Mouse (Mus musculus): Measurements from ENCODE around the gene Gm17359. TPM values are rescaled to one million over a fixed set of nuclear protein-coding genes. Genes with fewer than 3 reads are reported as not detected.

Gene Gm17359
- polyA plus RNA-seq, 1 experiment = not detected

GRCm38 (mm10) chr3:79381398-79381797, 44.9 kb downstream of the Gm17359 start:
- no peaks in the 10 kb centered on the region for H3K27me3 ChIP-seq (ENCODE audit: control insufficient read depth, insufficient read depth, low read length)
- no peaks in the 10 kb centered on the region for H3K36me3 ChIP-seq (ENCODE audit: control insufficient read depth, insufficient read depth, low read length)
- WGBS = 21% methylated on average over 4 of the region's 4 CpGs
- H3K4me1 ChIP-seq (ENCODE audit: control insufficient read depth, insufficient read depth, insufficient read length) = no peaks in the 10 kb centered on the region
- DNase-seq (ENCODE audit: low read depth in 1 of 2, low spot score in 2 of 2) = no peak
- H3K27ac ChIP-seq (ENCODE audit: insufficient read depth, low read length) = no peak overlapping the region
- TF ChIP-seq POLR2A (IDR thresholded peaks at IDR 0.05; ENCODE audit: low read depth, low read length) = no peak
- TF ChIP-seq CTCF (IDR thresholded peaks at IDR 0.05; ENCODE audit: extremely low read depth, insufficient read depth, insufficient read length, insufficient replicate concordance) = no peak
- H3K4me3 ChIP-seq (ENCODE audit: extremely low read depth, insufficient read depth, insufficient read length) = no peak overlapping the region

- H3K36me3 ChIP-seq (ENCODE audit: control insufficient read depth, insufficient read depth, low read length) = no peaks in the 10 kb centered on the region
- no peaks in the 10 kb centered on the region for H3K4me1 ChIP-seq (ENCODE audit: control insufficient read depth, insufficient read depth, insufficient read length)
- no peak overlapping the region for H3K27ac ChIP-seq (ENCODE audit: insufficient read depth, low read length)
- TF ChIP-seq POLR2A (IDR thresholded peaks at IDR 0.05; ENCODE audit: low read depth, low read length) (no peak), CTCF (IDR thresholded peaks at IDR 0.05; ENCODE audit: extremely low read depth, insufficient read depth, insufficient read length, insufficient replicate concordance) (no peak)
- WGBS = 85% methylated on average over 8 of the region's 8 CpGs
- no peak overlapping the region for H3K4me3 ChIP-seq (ENCODE audit: extremely low read depth, insufficient read depth, insufficient read length)
- DNase-seq (ENCODE audit: low read depth in 1 of 2, low spot score in 2 of 2) = no peak
- H3K27me3 ChIP-seq (ENCODE audit: control insufficient read depth, insufficient read depth, low read length) = no peaks in the 10 kb centered on the region
Measured at GRCm38 (mm10) chr3:79385434-79386029, 49.1 kb downstream of the Gm17359 start.

- TF ChIP-seq POLR2A (IDR thresholded peaks at IDR 0.05; ENCODE audit: low read depth, low read length) = no peak
- no peak for TF ChIP-seq CTCF (IDR thresholded peaks at IDR 0.05; ENCODE audit: extremely low read depth, insufficient read depth, insufficient read length, insufficient replicate concordance)
- H3K4me3 ChIP-seq (ENCODE audit: extremely low read depth, insufficient read depth, insufficient read length) = no peak overlapping the region
- no peak for DNase-seq (ENCODE audit: low read depth in 1 of 2, low spot score in 2 of 2)
- no peaks in the 10 kb centered on the region for H3K4me1 ChIP-seq (ENCODE audit: control insufficient read depth, insufficient read depth, insufficient read length)
- no peaks in the 10 kb centered on the region for H3K27me3 ChIP-seq (ENCODE audit: control insufficient read depth, insufficient read depth, low read length)
- no peaks in the 10 kb centered on the region for H3K36me3 ChIP-seq (ENCODE audit: control insufficient read depth, insufficient read depth, low read length)
- WGBS = 76% methylated on average over 4 of the region's 4 CpGs
- no peak overlapping the region for H3K27ac ChIP-seq (ENCODE audit: insufficient read depth, low read length)
Measured at GRCm38 (mm10) chr3:79389081-79389480, 52.6 kb downstream of the Gm17359 start.

- Histone ChIP-seq H3K4me3 (ENCODE audit: extremely low read depth, insufficient read depth, insufficient read length) (no peak overlapping the region), H3K27me3 (ENCODE audit: control insufficient read depth, insufficient read depth, low read length) (no peaks in the 10 kb centered on the region), H3K27ac (ENCODE audit: insufficient read depth, low read length) (no peak overlapping the region), H3K36me3 (ENCODE audit: control insufficient read depth, insufficient read depth, low read length) (no peaks in the 10 kb centered on the region), H3K4me1 (ENCODE audit: control insufficient read depth, insufficient read depth, insufficient read length) (no peaks in the 10 kb centered on the region)
- no peak for DNase-seq (ENCODE audit: low read depth in 1 of 2, low spot score in 2 of 2)
- TF ChIP-seq CTCF (IDR thresholded peaks at IDR 0.05; ENCODE audit: extremely low read depth, insufficient read depth, insufficient read length, insufficient replicate concordance) (no peak), POLR2A (IDR thresholded peaks at IDR 0.05; ENCODE audit: low read depth, low read length) (no peak)
- 77% methylated on average over 4 of the region's 4 CpGs for WGBS
Measured at GRCm38 (mm10) chr3:79400552-79400951, 64.1 kb downstream of the Gm17359 start.

- no peak for DNase-seq (ENCODE audit: low read depth in 1 of 2, low spot score in 2 of 2)
- Histone ChIP-seq H3K4me3 (ENCODE audit: extremely low read depth, insufficient read depth, insufficient read length) (no peak overlapping the region), H3K4me1 (ENCODE audit: control insufficient read depth, insufficient read depth, insufficient read length) (no peaks in the 10 kb centered on the region), H3K27me3 (ENCODE audit: control insufficient read depth, insufficient read depth, low read length) (no peaks in the 10 kb centered on the region), H3K27ac (ENCODE audit: insufficient read depth, low read length) (no peak overlapping the region), H3K36me3 (ENCODE audit: control insufficient read depth, insufficient read depth, low read length) (no peaks in the 10 kb centered on the region)
- no peak for TF ChIP-seq POLR2A (IDR thresholded peaks at IDR 0.05; ENCODE audit: low read depth, low read length)
- no peak for TF ChIP-seq CTCF (IDR thresholded peaks at IDR 0.05; ENCODE audit: extremely low read depth, insufficient read depth, insufficient read length, insufficient replicate concordance)
- WGBS = 95% methylated on average over 8 of the region's 8 CpGs
Measured at GRCm38 (mm10) chr3:79402056-79402455, 65.6 kb downstream of the Gm17359 start.

- TF ChIP-seq POLR2A (IDR thresholded peaks at IDR 0.05; ENCODE audit: low read depth, low read length) (no peak), CTCF (IDR thresholded peaks at IDR 0.05; ENCODE audit: extremely low read depth, insufficient read depth, insufficient read length, insufficient replicate concordance) (no peak)
- no peak overlapping the region for H3K27ac ChIP-seq (ENCODE audit: insufficient read depth, low read length)
- no peaks in the 10 kb centered on the region for H3K36me3 ChIP-seq (ENCODE audit: control insufficient read depth, insufficient read depth, low read length)
- no peaks in the 10 kb centered on the region for H3K4me1 ChIP-seq (ENCODE audit: control insufficient read depth, insufficient read depth, insufficient read length)
- H3K27me3 ChIP-seq (ENCODE audit: control insufficient read depth, insufficient read depth, low read length) = no peaks in the 10 kb centered on the region
- H3K4me3 ChIP-seq (ENCODE audit: extremely low read depth, insufficient read depth, insufficient read length) = no peak overlapping the region
- no peak for DNase-seq (ENCODE audit: low read depth in 1 of 2, low spot score in 2 of 2)
- 87% methylated on average over 4 of the region's 4 CpGs for WGBS
Measured at GRCm38 (mm10) chr3:79408546-79408945, 72.1 kb downstream of the Gm17359 start.

- H3K4me3 ChIP-seq (ENCODE audit: extremely low read depth, insufficient read depth, insufficient read length) = no peak overlapping the region
- H3K36me3 ChIP-seq (ENCODE audit: control insufficient read depth, insufficient read depth, low read length) = no peaks in the 10 kb centered on the region
- TF ChIP-seq CTCF (IDR thresholded peaks at IDR 0.05; ENCODE audit: extremely low read depth, insufficient read depth, insufficient read length, insufficient replicate concordance) (no peak), POLR2A (IDR thresholded peaks at IDR 0.05; ENCODE audit: low read depth, low read length) (no peak)
- DNase-seq (ENCODE audit: low read depth in 1 of 2, low spot score in 2 of 2) = no peak
- 62% methylated on average over 10 of the region's 10 CpGs for WGBS
- H3K27me3 ChIP-seq (ENCODE audit: control insufficient read depth, insufficient read depth, low read length) = no peaks in the 10 kb centered on the region
- no peak overlapping the region for H3K27ac ChIP-seq (ENCODE audit: insufficient read depth, low read length)
- H3K4me1 ChIP-seq (ENCODE audit: control insufficient read depth, insufficient read depth, insufficient read length) = no peaks in the 10 kb centered on the region
Measured at GRCm38 (mm10) chr3:79409927-79410628, 73.6 kb downstream of the Gm17359 start.
